Mouse (Mus musculus): ENCODE measurements around the gene Clp1. TPM values are rescaled to one million over a fixed set of nuclear protein-coding genes. Genes with fewer than 3 reads are reported as not detected.

Gene Clp1
- 27.1 and 29.3 TPM in 2 replicates for polyA plus RNA-seq (2015; fragmentation: Nextera tagmentation; extraction: Ambion mirVana)

GRCm38 (mm10) chr2:84727172-84727858 is at the start of gene Clp1:
Gene Clp1, minus strand, starts transcription at chr2:84727350.
- H3K4me2 ChIP-seq = peak within 1 kb of the TSS; percentile 85
- peak within 1 kb of the TSS; percentile 63 for H3K4me3 ChIP-seq
- peak within 1 kb of the TSS; percentile 56 for H3K9ac ChIP-seq
- under 1% methylated on average over 39 of the region's 39 CpGs for WGBS
- peak; percentile 97 for ATAC-seq (ENCODE audit: borderline replicate concordance, extremely low read depth, low FRiP score, low TSS enrichment)
- peak within 1 kb of the TSS; percentile 82 for H3K27ac ChIP-seq
- peaks cover 14% of the 10 kb centered on the region for H3K36me3 ChIP-seq
- H3K4me1 ChIP-seq = peaks cover 15% of the 10 kb centered on the region
- H3K27me3 ChIP-seq = no peaks in the 10 kb centered on the region
- no peaks in the 10 kb centered on the region for H3K9me3 ChIP-seq

- no peak for ATAC-seq (ENCODE audit: borderline replicate concordance, extremely low read depth, low FRiP score, low TSS enrichment)
- Histone ChIP-seq H3K9me3 (no peaks in the 10 kb centered on the region), H3K4me3 (no peak overlapping the region), H3K4me1 (peaks cover 14% of the 10 kb centered on the region), H3K27me3 (no peaks in the 10 kb centered on the region), H3K9ac (no peak overlapping the region), H3K4me2 (peak overlapping the region; percentile 33; the same call in 1 of the 2 replicates), H3K27ac (peak overlapping the region; percentile 86), H3K36me3 (no peaks in the 10 kb centered on the region)
- WGBS = 60% methylated on average over 6 of the region's 6 CpGs
These were observed 48.5 kb upstream of the Clp1 start for GRCm38 (mm10) chr2:84775665-84776064.

- Histone ChIP-seq H3K4me3 (peak within 1 kb of the TSS; percentile 39), H3K27me3 (no peaks in the 10 kb centered on the region), H3K9me3 (no peaks in the 10 kb centered on the region), H3K36me3 (no peaks in the 10 kb centered on the region), H3K4me2 (peak within 1 kb of the TSS; percentile 57), H3K4me1 (peaks cover 14% of the 10 kb centered on the region), H3K9ac (peak within 1 kb of the TSS; percentile 33), H3K27ac (peak within 1 kb of the TSS; percentile 86)
- 36% methylated on average over 9 of the region's 9 CpGs for WGBS
- peak; percentile 68 for ATAC-seq (ENCODE audit: borderline replicate concordance, extremely low read depth, low FRiP score, low TSS enrichment)
These were observed 48.1 kb upstream of the Clp1 start, which contains the start of gene Serping1 for GRCm38 (mm10) chr2:84775241-84775640. Gene Serping1, minus strand, starts transcription at chr2:84775444.

GRCm38 (mm10) chr2:84774751-84775150 is 47.6 kb upstream of the Clp1 start:
- peak overlapping the region; percentile 57 for H3K4me2 ChIP-seq
- peak overlapping the region; percentile 33 for H3K9ac ChIP-seq
- H3K27ac ChIP-seq = peak overlapping the region; percentile 86
- H3K4me1 ChIP-seq = peaks cover 14% of the 10 kb centered on the region
- peak overlapping the region; percentile 39 for H3K4me3 ChIP-seq
- no peaks in the 10 kb centered on the region for H3K27me3 ChIP-seq
- H3K9me3 ChIP-seq = no peaks in the 10 kb centered on the region
- H3K36me3 ChIP-seq = 0 out of 2 replicates have a peak, but pooled peaks cover 5% of the 10 kb centered on the region
- 10% methylated on average over 14 of the region's 15 CpGs for WGBS
- peak; percentile 96 for ATAC-seq (ENCODE audit: borderline replicate concordance, extremely low read depth, low FRiP score, low TSS enrichment)

GRCm38 (mm10) chr2:84773195-84773594 is 46.0 kb upstream of the Clp1 start:
- no peak for ATAC-seq (ENCODE audit: borderline replicate concordance, extremely low read depth, low FRiP score, low TSS enrichment)
- Histone ChIP-seq H3K4me3 (no peak overlapping the region), H3K27me3 (no peaks in the 10 kb centered on the region), H3K9ac (no peak overlapping the region), H3K4me1 (peaks cover 14% of the 10 kb centered on the region), H3K9me3 (no peaks in the 10 kb centered on the region), H3K4me2 (peak overlapping the region; percentile 57; the same call in 1 of the 2 replicates), H3K36me3 (0 out of 2 replicates have a peak, but pooled peaks cover 5% of the 10 kb centered on the region), H3K27ac (no peak overlapping the region)
- 81% methylated on average over 5 of the region's 5 CpGs for WGBS

- Histone ChIP-seq H3K4me1 (peaks cover 14% of the 10 kb centered on the region), H3K4me2 (no peak overlapping the region), H3K4me3 (no peak overlapping the region), H3K27ac (no peak overlapping the region), H3K9ac (no peak overlapping the region), H3K27me3 (no peaks in the 10 kb centered on the region), H3K9me3 (no peaks in the 10 kb centered on the region), H3K36me3 (0 out of 2 replicates have a peak, but pooled peaks cover 5% of the 10 kb centered on the region)
- 84% methylated on average over 4 of the region's 4 CpGs for WGBS
- no peak for ATAC-seq (ENCODE audit: borderline replicate concordance, extremely low read depth, low FRiP score, low TSS enrichment)
These were observed 45.3 kb upstream of the Clp1 start for GRCm38 (mm10) chr2:84772454-84772853.

- H3K4me2 ChIP-seq = no peak overlapping the region
- H3K9me3 ChIP-seq = no peaks in the 10 kb centered on the region
- no peak overlapping the region for H3K9ac ChIP-seq
- no peak for ATAC-seq (ENCODE audit: borderline replicate concordance, extremely low read depth, low FRiP score, low TSS enrichment)
- no peak overlapping the region for H3K27ac ChIP-seq
- H3K4me3 ChIP-seq = no peak overlapping the region
- H3K36me3 ChIP-seq = 0 out of 2 replicates have a peak, but pooled peaks cover 5% of the 10 kb centered on the region
- no peaks in the 10 kb centered on the region for H3K27me3 ChIP-seq
- H3K4me1 ChIP-seq = peaks cover 12% of the 10 kb centered on the region
- WGBS = 76% methylated on average over 6 of the region's 6 CpGs
These were observed 43.4 kb upstream of the Clp1 start for GRCm38 (mm10) chr2:84770501-84770900.

GRCm38 (mm10) chr2:84762818-84763217 is 35.7 kb upstream of the Clp1 start:
- Histone ChIP-seq H3K4me3 (no peak overlapping the region), H3K4me1 (no peaks in the 10 kb centered on the region), H3K36me3 (no peaks in the 10 kb centered on the region), H3K4me2 (no peak overlapping the region), H3K9ac (no peak overlapping the region), H3K27ac (no peak overlapping the region), H3K9me3 (no peaks in the 10 kb centered on the region), H3K27me3 (no peaks in the 10 kb centered on the region)
- 6% methylated on average over 1 of the region's 1 CpGs for WGBS
- no peak for ATAC-seq (ENCODE audit: borderline replicate concordance, extremely low read depth, low FRiP score, low TSS enrichment)

- no peak for ATAC-seq (ENCODE audit: borderline replicate concordance, extremely low read depth, low FRiP score, low TSS enrichment)
- H3K4me2 ChIP-seq = no peak overlapping the region
- WGBS = 54% methylated on average over 4 of the region's 4 CpGs
These were observed 35.1 kb upstream of the Clp1 start for GRCm38 (mm10) chr2:84762295-84762694.

GRCm38 (mm10) chr2:84761840-84762239 is 34.7 kb upstream of the Clp1 start:
- Histone ChIP-seq H3K4me1 (no peaks in the 10 kb centered on the region), H3K9me3 (no peaks in the 10 kb centered on the region), H3K36me3 (no peaks in the 10 kb centered on the region), H3K27ac (no peak overlapping the region), H3K4me3 (no peak overlapping the region), H3K27me3 (no peaks in the 10 kb centered on the region), H3K9ac (no peak overlapping the region), H3K4me2 (no peak overlapping the region)
- 73% methylated on average over 1 of the region's 1 CpGs for WGBS
- no peak for ATAC-seq (ENCODE audit: borderline replicate concordance, extremely low read depth, low FRiP score, low TSS enrichment)

More at GRCm38 (mm10) chr2:84762295-84762694, 35.1 kb upstream of the Clp1 start:
- H3K9ac ChIP-seq = no peak overlapping the region
- H3K9me3 ChIP-seq = no peaks in the 10 kb centered on the region
- H3K27ac ChIP-seq = no peak overlapping the region
- no peaks in the 10 kb centered on the region for H3K36me3 ChIP-seq
- H3K4me3 ChIP-seq = no peak overlapping the region
- H3K4me1 ChIP-seq = no peaks in the 10 kb centered on the region
- H3K27me3 ChIP-seq = no peaks in the 10 kb centered on the region

- H3K4me1 ChIP-seq = no peaks in the 10 kb centered on the region
- H3K9me3 ChIP-seq = no peaks in the 10 kb centered on the region
- H3K36me3 ChIP-seq = no peaks in the 10 kb centered on the region
- no peak overlapping the region for H3K9ac ChIP-seq
- H3K4me2 ChIP-seq = no peak overlapping the region
- no peak overlapping the region for H3K4me3 ChIP-seq
- no peaks in the 10 kb centered on the region for H3K27me3 ChIP-seq
- 68% methylated on average over 3 of the region's 3 CpGs for WGBS
- no peak for ATAC-seq (ENCODE audit: borderline replicate concordance, extremely low read depth, low FRiP score, low TSS enrichment)
- H3K27ac ChIP-seq = no peak overlapping the region
These were observed 34.2 kb upstream of the Clp1 start for GRCm38 (mm10) chr2:84761309-84761708.

GRCm38 (mm10) chr2:84760777-84761176 is 33.6 kb upstream of the Clp1 start:
- Histone ChIP-seq H3K9me3 (no peaks in the 10 kb centered on the region), H3K27ac (no peak overlapping the region), H3K27me3 (no peaks in the 10 kb centered on the region), H3K9ac (no peak overlapping the region), H3K4me2 (no peak overlapping the region), H3K36me3 (no peaks in the 10 kb centered on the region), H3K4me1 (no peaks in the 10 kb centered on the region), H3K4me3 (no peak overlapping the region)
- ATAC-seq (ENCODE audit: borderline replicate concordance, extremely low read depth, low FRiP score, low TSS enrichment) = no peak
- 63% methylated on average over 8 of the region's 8 CpGs for WGBS
